Mouse (Mus musculus) hindbrain, postnatal 0 days (tissue): ENCODE measurements at regions not wholly inside any gene's neighbourhood (a gene's known extent, or its start where the extent isn't known, plus 50 kb on each side); places are given as distances from the start of the nearest gene placed in this dataset.
A peak's percentile ranks its signal among the peaks of the same experiment; 100 is the strongest.

Experiments used
- ATAC-seq: fragments of 200-750 bp; cut with Nextera tagmentation; 2 replicates; pipeline ENCODE4 v1.8.0; 2017; ENCODE audit warnings: mild to moderate bottlenecking, moderate TSS enrichment, moderate library complexity
- DNase-seq: peaks from one replicate; pipeline ENCODE4 v3.0.0-alpha.2; 2015; ENCODE audit warnings: low spot score
- H3K27ac ChIP-seq: fragments of 300-500 bp; sonication (generic); 2 replicates; pipeline ENCODE4 v1.5.1; 2014; ENCODE audit warnings: mild to moderate bottlenecking
- H3K27me3 ChIP-seq: fragments of 300-500 bp; sonication (generic); 2 replicates; pipeline ENCODE4 v1.6.1; 2014; ENCODE audit warnings: low read length, mixed read lengths; ENCODE audit not compliant: insufficient read depth
- H3K36me3 ChIP-seq: fragments of 300-500 bp; sonication (generic); 2 replicates; pipeline ENCODE4 v1.6.1; 2014; ENCODE audit warnings: low read length, mixed read lengths; ENCODE audit not compliant: insufficient read depth
- H3K4me1 ChIP-seq: fragments of 300-500 bp; sonication (generic); 2 replicates; pipeline ENCODE4 v1.6.1; 2014; ENCODE audit warnings: antibody characterized with exemption, low read length, mixed read lengths; ENCODE audit not compliant: insufficient read depth
- H3K4me2 ChIP-seq: fragments of 300-500 bp; sonication (generic); 2 replicates; pipeline ENCODE4 v1.6.1; 2014; ENCODE audit warnings: low read depth, mild to moderate bottlenecking, low read length, moderate library complexity, mixed read lengths
- H3K4me3 ChIP-seq: fragments of 300-500 bp; sonication (generic); 2 replicates; pipeline ENCODE4 v1.5.1; 2014; ENCODE audit warnings: low read length
- H3K9ac ChIP-seq: fragments of 300-500 bp; sonication (generic); replicated peaks from 2 replicates; pipeline ENCODE4 v1.6.1; 2014; ENCODE audit warnings: mild to moderate bottlenecking, low read length, moderate library complexity, mixed read lengths
- H3K9me3 ChIP-seq: fragments of 300-500 bp; sonication (generic); 2 replicates; pipeline ENCODE4 v1.6.1; 2016; ENCODE audit warnings: low read length, mixed read lengths
- CTCF ChIP-seq: IDR thresholded peaks from 2 replicates; pipeline ENCODE4 v1.5.1; 2016; ENCODE audit warnings: antibody characterized with exemption, control low read depth, low read depth
- WGBS: fragments of 180-500 bp; shearing (Covaris S2); extraction: QIAGEN DNeasy Blood & Tissue Kit; methylation state at CpG from one replicate; pipeline ENCODE4 v1.1.7; 2014; 5-methylcytosine and 5-hydroxymethylcytosine counted together

DNA sequence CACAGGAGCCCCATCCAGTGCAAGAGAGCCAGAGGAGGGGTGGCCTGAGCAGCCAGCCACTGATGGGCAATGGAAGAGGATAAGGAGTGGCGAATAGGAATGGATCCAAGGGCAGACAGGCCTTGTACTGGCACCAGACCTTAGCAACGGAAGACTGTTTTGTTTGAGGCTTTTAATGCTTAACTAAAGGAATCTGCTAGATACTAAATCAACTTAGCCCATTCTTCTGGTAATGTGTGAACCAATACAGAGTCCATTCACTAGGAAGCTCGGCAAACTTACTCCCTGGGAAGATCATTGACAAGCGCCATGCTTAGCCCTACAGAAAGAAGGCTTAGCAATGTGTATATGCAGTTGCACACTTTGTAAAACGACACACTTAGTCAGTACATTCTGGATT is 243.8 kb downstream of the Map2k4 start:
- DNase-seq (no peak), ATAC-seq (no peak)
- no peaks in the 10 kb centered on the region for H3K36me3 ChIP-seq
- WGBS, result 66% methylated on average over 5 of the region's 5 CpGs
- no peak overlapping the region for H3K27ac ChIP-seq
- TF ChIP-seq CTCF, result no peak
- no peaks in the 10 kb centered on the region for H3K4me1 ChIP-seq
- H3K27me3 ChIP-seq, result no peaks in the 10 kb centered on the region
- no peak overlapping the region for H3K9ac ChIP-seq
- H3K4me2 ChIP-seq, result no peak overlapping the region
- no peaks in the 10 kb centered on the region for H3K9me3 ChIP-seq
- H3K4me3 ChIP-seq, result no peak overlapping the region

DNA sequence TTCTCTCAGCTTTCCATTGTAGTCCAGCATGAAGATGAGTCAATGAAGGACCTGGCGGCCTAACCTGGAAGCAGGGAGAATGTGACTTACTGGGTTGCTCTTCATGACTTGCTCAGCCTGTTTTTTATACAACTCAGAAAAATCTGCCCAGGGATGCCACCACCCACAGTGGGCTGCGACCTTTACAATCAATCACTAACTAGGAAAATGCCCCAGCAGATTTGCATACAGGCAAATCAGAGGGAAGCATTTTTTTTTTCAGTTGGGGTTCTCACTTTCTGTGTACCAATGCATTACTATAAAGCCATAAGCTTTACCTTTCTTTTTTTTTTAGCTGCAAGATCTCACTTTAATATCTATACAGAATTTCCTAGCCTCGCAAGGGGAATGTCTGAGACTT is 244.5 kb downstream of the Map2k4 start:
- H3K9ac ChIP-seq, result no peak overlapping the region
- no peaks in the 10 kb centered on the region for H3K36me3 ChIP-seq
- H3K27me3 ChIP-seq, result no peaks in the 10 kb centered on the region
- H3K4me3 ChIP-seq, result no peak overlapping the region
- no peak overlapping the region for H3K4me2 ChIP-seq
- H3K4me1 ChIP-seq, result no peaks in the 10 kb centered on the region
- no peak for TF ChIP-seq CTCF
- WGBS, result 75% methylated on average over 3 of the region's 3 CpGs
- no peak for DNase-seq
- ATAC-seq, result no peak
- H3K9me3 ChIP-seq, result no peaks in the 10 kb centered on the region
- no peak overlapping the region for H3K27ac ChIP-seq

DNA sequence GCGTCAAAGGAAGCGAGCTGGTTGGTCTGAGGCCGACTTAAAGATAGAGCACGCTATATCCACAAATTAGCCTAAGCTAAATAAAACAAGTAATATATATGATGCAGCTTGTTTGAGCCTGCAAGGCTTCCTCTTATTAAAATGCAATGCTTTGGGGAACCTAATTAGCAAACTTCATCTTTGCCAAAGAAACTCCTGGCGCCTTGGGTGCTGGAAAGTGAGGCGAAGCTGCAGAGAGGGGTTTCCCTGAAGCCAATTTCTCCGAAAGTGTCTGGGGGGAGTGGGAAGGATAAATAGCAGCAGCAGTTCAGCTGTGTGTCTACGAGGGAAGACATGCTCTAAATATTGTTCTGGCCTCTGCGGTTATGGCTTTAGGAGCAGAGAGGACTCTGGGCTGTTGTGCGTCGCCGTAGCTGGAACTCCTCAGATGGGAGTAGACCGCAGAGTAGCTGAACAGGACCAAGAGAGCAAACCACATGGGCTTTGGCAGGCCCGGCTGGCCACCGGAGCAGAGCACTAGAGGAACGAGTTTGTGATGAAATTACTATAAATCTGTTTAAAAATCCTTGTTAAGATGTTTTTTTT is 251.0 kb downstream of the Map2k4 start:
- Histone ChIP-seq H3K27me3 (no peaks in the 10 kb centered on the region), H3K36me3 (no peaks in the 10 kb centered on the region), H3K9ac (no peak overlapping the region), H3K4me2 (no peak overlapping the region), H3K4me1 (no peaks in the 10 kb centered on the region), H3K9me3 (no peaks in the 10 kb centered on the region), H3K4me3 (no peak overlapping the region), H3K27ac (no peak overlapping the region)
- DNase-seq (no peak), ATAC-seq (no peak)
- TF ChIP-seq CTCF, result no peak
- 78% methylated on average over 16 of the region's 16 CpGs for WGBS

DNA sequence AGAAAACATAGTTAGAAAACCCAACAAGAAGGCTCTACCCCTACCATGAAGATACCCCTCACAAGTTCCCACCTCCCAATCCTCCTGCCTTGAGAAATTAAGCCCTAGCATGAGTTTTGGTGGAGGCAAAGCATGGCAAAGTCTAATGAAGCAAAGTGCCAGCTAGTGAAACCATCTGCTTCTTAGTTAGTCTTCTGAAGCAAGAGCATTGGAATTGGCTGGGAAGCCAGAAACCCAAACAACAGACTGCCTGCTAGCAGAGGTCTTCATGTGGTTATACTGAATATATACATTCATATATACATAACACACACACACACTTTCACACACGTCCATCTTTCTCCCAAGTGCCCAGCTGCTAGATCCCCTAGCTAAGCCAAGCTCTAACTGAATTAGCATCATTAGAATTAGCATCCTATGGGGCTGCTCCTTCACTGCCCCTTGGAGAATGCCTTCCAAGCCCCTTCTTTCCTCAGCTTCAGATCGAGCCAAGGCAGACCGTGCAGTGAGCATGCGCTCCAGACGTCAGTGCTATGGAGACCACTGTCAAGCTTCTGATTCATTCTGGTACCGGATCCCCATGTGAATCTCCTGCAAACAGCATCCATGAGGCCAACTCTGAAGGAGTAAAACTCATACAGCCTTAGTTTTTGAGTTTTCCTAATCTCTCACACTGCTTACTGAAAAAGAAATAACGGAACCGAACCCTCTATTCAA is 252.2 kb downstream of the Map2k4 start:
- 82% methylated on average over 8 of the region's 8 CpGs for WGBS
- DNase-seq (no peak), ATAC-seq (no peak)
- Histone ChIP-seq H3K36me3 (no peaks in the 10 kb centered on the region), H3K4me3 (no peak overlapping the region), H3K27me3 (no peaks in the 10 kb centered on the region), H3K27ac (no peak overlapping the region), H3K9ac (no peak overlapping the region), H3K4me2 (no peak overlapping the region), H3K9me3 (no peaks in the 10 kb centered on the region), H3K4me1 (no peaks in the 10 kb centered on the region)
- no peak for TF ChIP-seq CTCF

DNA sequence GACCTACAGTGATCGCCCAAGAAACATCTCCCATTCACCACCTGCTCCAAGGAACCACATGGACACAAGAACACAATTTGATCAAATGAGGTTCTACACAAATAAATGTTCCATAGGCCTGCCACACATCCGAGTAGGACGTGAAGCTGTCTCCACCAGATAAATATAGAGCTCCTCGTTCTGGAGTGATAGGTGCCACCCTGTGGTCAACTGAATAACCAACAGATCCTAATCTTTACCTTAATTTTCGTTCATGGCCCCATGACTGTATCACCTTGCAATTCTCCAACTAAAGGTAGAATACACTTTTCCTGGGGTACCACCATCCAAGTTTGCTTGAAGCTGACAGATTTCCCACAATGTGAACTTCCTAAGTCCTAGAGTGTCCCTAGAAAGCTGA is 257.4 kb downstream of the Map2k4 start:
- TF ChIP-seq CTCF, result peak; percentile 33; the same call in 1 of the 2 replicates
- Histone ChIP-seq H3K27me3 (no peaks in the 10 kb centered on the region), H3K4me3 (no peak overlapping the region), H3K4me2 (no peak overlapping the region), H3K9ac (no peak overlapping the region), H3K27ac (no peak overlapping the region), H3K9me3 (no peaks in the 10 kb centered on the region), H3K4me1 (no peaks in the 10 kb centered on the region), H3K36me3 (no peaks in the 10 kb centered on the region)
- DNase-seq (peak; percentile 10), ATAC-seq (no peak)
- WGBS, result 81% methylated on average over 5 of the region's 5 CpGs

GRCm38 (mm10) chr11:65505106-65505865 is 235.5 kb upstream of the Myocd start:
- TF ChIP-seq CTCF, result no peak
- Histone ChIP-seq H3K4me1 (no peaks in the 10 kb centered on the region), H3K36me3 (no peaks in the 10 kb centered on the region), H3K27me3 (no peaks in the 10 kb centered on the region), H3K27ac (no peak overlapping the region), H3K9ac (no peak overlapping the region), H3K4me2 (no peak overlapping the region), H3K4me3 (no peak overlapping the region), H3K9me3 (no peaks in the 10 kb centered on the region)
- DNase-seq, result no peak
- no peak for ATAC-seq
- 88% methylated on average over 19 of the region's 19 CpGs for WGBS
